Mouse (Mus musculus) midbrain, embryonic 10.5 days (tissue): ENCODE measurements around the gene Itgad. TPM values are rescaled to one million over a fixed set of nuclear protein-coding genes. Genes with fewer than 3 reads are reported as not detected.
"Not testable (repeated sequence)": the region's sequence is repeated elsewhere in the genome, so short reads cannot be mapped to it uniquely, and the experiment has no call there.

Experiments
- DNase-seq: peaks from one replicate; pipeline ENCODE4 v3.0.0-alpha.2; 2017; ENCODE audit warnings: low spot score
- H3K27ac ChIP-seq: fragments of 300-500 bp; sonication (generic); replicated peaks from 2 replicates; pipeline ENCODE4 v1.5.1; 2016; ENCODE audit warnings: mild to moderate bottlenecking
- H3K27me3 ChIP-seq: fragments of 300-500 bp; sonication (generic); 2 replicates; pipeline ENCODE4 v1.6.1; 2016; ENCODE audit warnings: low read depth, mild to moderate bottlenecking; ENCODE audit not compliant: poor library complexity, severe bottlenecking
- H3K36me3 ChIP-seq: fragments of 300-500 bp; sonication (generic); 2 replicates; pipeline ENCODE4 v1.6.1; 2016; ENCODE audit warnings: mild to moderate bottlenecking, moderate library complexity
- H3K4me1 ChIP-seq: fragments of 300-500 bp; sonication (generic); 2 replicates; pipeline ENCODE4 v1.6.1; 2016
- H3K4me3 ChIP-seq: fragments of 300-500 bp; sonication (generic); 2 replicates; pipeline ENCODE4 v1.5.1; 2016; ENCODE audit warnings: mild to moderate bottlenecking, moderate library complexity
- H3K9me3 ChIP-seq: fragments of 300-500 bp; sonication (generic); replicated peaks from 2 replicates; pipeline ENCODE4 v1.6.1; 2016; ENCODE audit warnings: mild to moderate bottlenecking
- WGBS: fragments of 180-500 bp; shearing (Covaris S2); methylation state at CpG from one replicate; pipeline ENCODE4 v1.1.7; 2016; 5-methylcytosine and 5-hydroxymethylcytosine counted together
- polyA plus RNA-seq: library from polyadenylated mRNA; unstranded; fragments of >200 nt; fragmentation: Nextera tagmentation; extraction: Ambion mirVana; gene quantifications from 2 replicates; pipeline ENCODE4 v1.2.1, GENCODE M21; 2016

The Itgad gene
- polyA plus RNA-seq, 1 experiment from 2014 or later, result 0.16 TPM

- Histone ChIP-seq H3K36me3 (no peaks in the 10 kb centered on the region), H3K27ac (no peak overlapping the region), H3K9me3 (no peaks in the 10 kb centered on the region), H3K27me3 (no peaks in the 10 kb centered on the region), H3K4me1 (no peaks in the 10 kb centered on the region), H3K4me3 (no peak overlapping the region)
- DNase-seq, result no peak
- WGBS, result 58% methylated on average over 4 of the region's 4 CpGs
These were observed 17.2 kb upstream of the Itgad start for GRCm38 (mm10) chr7:128136927-128137326.

GRCm38 (mm10) chr7:128139611-128140010 lies 14.6 kb upstream of the Itgad start:
- Histone ChIP-seq H3K4me1 (no peaks in the 10 kb centered on the region), H3K9me3 (no peaks in the 10 kb centered on the region), H3K4me3 (no peak overlapping the region), H3K27me3 (no peaks in the 10 kb centered on the region), H3K36me3 (no peaks in the 10 kb centered on the region), H3K27ac (no peak overlapping the region)
- whole genome bisulfite sequencing, result 95% methylated on average over 6 of the region's 6 CpGs
- DNase-seq, result no peak

GRCm38 (mm10) chr7:128150970-128151369 lies 3.2 kb upstream of the Itgad start:
- Histone ChIP-seq H3K27me3 (no peaks in the 10 kb centered on the region), H3K9me3 (no peaks in the 10 kb centered on the region), H3K4me3 (no peak overlapping the region), H3K27ac (no peak overlapping the region), H3K4me1 (no peaks in the 10 kb centered on the region), H3K36me3 (no peaks in the 10 kb centered on the region)
- 92% methylated on average over 8 of the region's 8 CpGs for WGBS
- no peak for DNase-seq

- WGBS, result 61% methylated on average over 10 of the region's 10 CpGs
- DNase-seq, result no peak
- no peaks in the 10 kb centered on the region for H3K27me3 ChIP-seq
- H3K9me3 ChIP-seq, result no peaks in the 10 kb centered on the region
- H3K27ac ChIP-seq, result no peak overlapping the region
- no peaks in the 10 kb centered on the region for H3K36me3 ChIP-seq
- H3K4me3 ChIP-seq, result no peak overlapping the region
- H3K4me1 ChIP-seq, result no peaks in the 10 kb centered on the region
These were observed 748 bp downstream of the Itgad start for GRCm38 (mm10) chr7:128154924-128155323.

- DNase-seq, H3K36me3 ChIP-seq, H3K9me3 ChIP-seq, H3K27me3 ChIP-seq, H3K4me3 ChIP-seq, H3K27ac ChIP-seq, H3K4me1 ChIP-seq: not testable (repeated sequence)
- 87% methylated on average over 8 of the region's 8 CpGs for WGBS
These were observed 4.6 kb downstream of the Itgad start for GRCm38 (mm10) chr7:128158688-128159354.

GRCm38 (mm10) chr7:128164001-128164400 lies 9.8 kb downstream of the Itgad start:
- DNase-seq, result no peak
- H3K9me3 ChIP-seq, result no peaks in the 10 kb centered on the region
- 95% methylated on average over 4 of the region's 4 CpGs for WGBS
- no peaks in the 10 kb centered on the region for H3K4me1 ChIP-seq
- H3K36me3 ChIP-seq, result no peaks in the 10 kb centered on the region
- H3K27ac ChIP-seq, result no peak overlapping the region
- H3K4me3 ChIP-seq, result no peak overlapping the region
- no peaks in the 10 kb centered on the region for H3K27me3 ChIP-seq

- no peak overlapping the region for H3K4me3 ChIP-seq
These were observed 12.2 kb downstream of the Itgad start for GRCm38 (mm10) chr7:128166391-128166790.

GRCm38 (mm10) chr7:128169996-128170395 lies 15.8 kb downstream of the Itgad start:
- Histone ChIP-seq H3K4me1 (no peaks in the 10 kb centered on the region), H3K27me3 (no peaks in the 10 kb centered on the region), H3K9me3 (no peaks in the 10 kb centered on the region), H3K27ac (no peak overlapping the region), H3K4me3 (no peak overlapping the region), H3K36me3 (no peaks in the 10 kb centered on the region)
- DNase-seq, result no peak
- WGBS, result 81% methylated on average over 3 of the region's 3 CpGs

More at GRCm38 (mm10) chr7:128166391-128166790, 12.2 kb downstream of the Itgad start:
- WGBS, result 91% methylated on average over 7 of the region's 7 CpGs
- Histone ChIP-seq H3K9me3 (no peaks in the 10 kb centered on the region), H3K27me3 (no peaks in the 10 kb centered on the region), H3K27ac (no peak overlapping the region), H3K36me3 (no peaks in the 10 kb centered on the region), H3K4me1 (no peaks in the 10 kb centered on the region)
- DNase-seq, result no peak

- Histone ChIP-seq H3K27me3 (no peaks in the 10 kb centered on the region), H3K27ac (no peak overlapping the region), H3K4me1 (no peaks in the 10 kb centered on the region), H3K36me3 (no peaks in the 10 kb centered on the region), H3K4me3 (no peak overlapping the region), H3K9me3 (no peaks in the 10 kb centered on the region)
- DNase-seq, result no peak
- WGBS, result 70% methylated on average over 2 of the region's 2 CpGs
These were observed 24.2 kb downstream of the Itgad start for GRCm38 (mm10) chr7:128178385-128178784.

GRCm38 (mm10) chr7:128180126-128180525 lies 25.9 kb downstream of the Itgad start:
- H3K36me3 ChIP-seq, result no peaks in the 10 kb centered on the region
- H3K4me3 ChIP-seq, result no peak overlapping the region
- H3K27me3 ChIP-seq, result no peaks in the 10 kb centered on the region
- 84% methylated on average over 7 of the region's 7 CpGs for WGBS
- no peaks in the 10 kb centered on the region for H3K9me3 ChIP-seq
- no peaks in the 10 kb centered on the region for H3K4me1 ChIP-seq
- no peak for DNase-seq
- H3K27ac ChIP-seq, result no peak overlapping the region

GRCm38 (mm10) chr7:128180546-128180945 lies 26.4 kb downstream of the Itgad start:
- H3K27ac ChIP-seq, result no peak overlapping the region
- 74% methylated on average over 6 of the region's 6 CpGs for WGBS
- no peak overlapping the region for H3K4me3 ChIP-seq
- H3K27me3 ChIP-seq, result no peaks in the 10 kb centered on the region
- no peak for DNase-seq
- no peaks in the 10 kb centered on the region for H3K9me3 ChIP-seq
- H3K4me1 ChIP-seq, result no peaks in the 10 kb centered on the region
- no peaks in the 10 kb centered on the region for H3K36me3 ChIP-seq

- Histone ChIP-seq H3K9me3 (no peaks in the 10 kb centered on the region), H3K4me1 (no peaks in the 10 kb centered on the region), H3K27ac (no peak overlapping the region), H3K27me3 (no peaks in the 10 kb centered on the region), H3K36me3 (no peaks in the 10 kb centered on the region), H3K4me3 (no peak overlapping the region)
- WGBS, result 91% methylated on average over 10 of the region's 10 CpGs
- DNase-seq, result no peak
These were observed 27.5 kb downstream of the Itgad start for GRCm38 (mm10) chr7:128181691-128182090.

GRCm38 (mm10) chr7:128201607-128202006 lies 47.4 kb downstream of the Itgad start:
- no peaks in the 10 kb centered on the region for H3K36me3 ChIP-seq
- 86% methylated on average over 9 of the region's 9 CpGs for WGBS
- no peak overlapping the region for H3K27ac ChIP-seq
- H3K9me3 ChIP-seq, result no peaks in the 10 kb centered on the region
- no peaks in the 10 kb centered on the region for H3K27me3 ChIP-seq
- H3K4me1 ChIP-seq, result no peaks in the 10 kb centered on the region
- no peak overlapping the region for H3K4me3 ChIP-seq
- DNase-seq, result no peak

- 80% methylated on average over 9 of the region's 9 CpGs for WGBS
- no peak overlapping the region for H3K27ac ChIP-seq
- no peaks in the 10 kb centered on the region for H3K9me3 ChIP-seq
- H3K4me3 ChIP-seq, result no peak overlapping the region
- no peaks in the 10 kb centered on the region for H3K4me1 ChIP-seq
- H3K36me3 ChIP-seq, result no peaks in the 10 kb centered on the region
- H3K27me3 ChIP-seq, result no peaks in the 10 kb centered on the region
- DNase-seq, result no peak
These were observed 48.9 kb downstream of the Itgad start for GRCm38 (mm10) chr7:128203071-128203470.
